Mouse (Mus musculus): Measurements from ENCODE around the gene Gm49325. TPM values are rescaled to one million over a fixed set of nuclear protein-coding genes. Genes with fewer than 3 reads are reported as not detected.

The Gm49325 gene
- 10 to 100 TPM; 18.1 to 27.7 TPM for total RNA-seq (2021)
- long read RNA-seq, experiment 1, partial matches to known transcripts: 0 of 68 reads
- long read RNA-seq, experiment 1, other reads (novel, unspliced or antisense): 68 of 68 reads
- long read RNA-seq, experiment 2, partial matches to known transcripts: 0 of 2 reads
- long read RNA-seq, experiment 2, other reads (novel, unspliced or antisense): 2 of 2 reads

DNA sequence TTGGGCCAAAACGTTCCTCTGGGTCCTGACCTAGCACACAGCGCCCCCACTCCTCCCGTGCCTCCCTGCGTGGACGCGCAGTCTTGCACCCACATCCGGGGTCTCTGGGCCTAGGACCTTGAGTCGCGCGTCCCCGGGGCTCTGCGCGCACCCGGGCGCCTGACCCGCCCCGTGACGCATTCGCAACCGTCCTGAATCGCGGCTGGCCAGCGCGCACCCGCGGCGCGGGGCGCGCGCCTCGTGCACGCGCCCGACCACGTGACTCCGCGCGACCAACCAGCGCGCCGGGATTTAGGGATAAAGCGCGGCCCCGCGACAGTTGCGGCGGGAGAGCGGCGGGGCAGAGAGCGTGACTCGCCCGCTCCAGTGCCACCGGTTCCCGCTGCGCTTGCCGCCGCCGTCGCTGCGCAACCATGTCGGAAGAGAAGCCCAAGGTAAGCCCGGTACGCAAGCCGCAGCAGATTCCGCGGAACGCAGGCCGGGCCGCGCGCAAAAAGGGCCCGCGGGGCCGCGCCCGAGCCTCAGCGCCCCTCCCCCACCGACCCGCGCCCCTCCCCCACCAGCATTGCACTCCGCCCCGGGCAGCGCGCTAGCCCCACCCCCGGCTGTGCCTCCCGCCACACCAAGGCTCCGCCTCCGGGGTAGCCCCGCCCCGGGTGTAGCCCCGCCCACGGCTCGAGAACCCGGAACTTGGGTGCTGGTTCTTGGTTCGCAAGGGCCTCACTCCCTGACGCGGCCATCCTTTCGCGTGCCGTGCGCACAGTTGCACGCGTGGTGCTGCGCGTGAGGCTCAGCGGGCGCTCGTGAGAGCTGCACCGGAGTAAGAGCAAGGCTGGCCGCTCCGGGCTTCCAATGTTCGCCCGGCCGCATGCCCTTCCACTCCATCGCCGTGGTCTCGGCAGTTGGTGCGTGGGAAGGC is at the start of gene Gm49325, which contains the start of gene Sumo3:
TSS of gene Gm49325 (plus strand) at position 290 of the 919 bp plus-strand sequence.
TSS of gene Sumo3 (plus strand) at position 190 of the 919 bp plus-strand sequence.
- DNase-seq (ENCODE audit: low spot score in 2 of 2): peak; percentile 98 to 99

GRCm38 (mm10) chr10:77556631-77557030 is 49.4 kb upstream of the Gm49325 start:
- no peak for DNase-seq (ENCODE audit: low spot score in 2 of 2)

DNA sequence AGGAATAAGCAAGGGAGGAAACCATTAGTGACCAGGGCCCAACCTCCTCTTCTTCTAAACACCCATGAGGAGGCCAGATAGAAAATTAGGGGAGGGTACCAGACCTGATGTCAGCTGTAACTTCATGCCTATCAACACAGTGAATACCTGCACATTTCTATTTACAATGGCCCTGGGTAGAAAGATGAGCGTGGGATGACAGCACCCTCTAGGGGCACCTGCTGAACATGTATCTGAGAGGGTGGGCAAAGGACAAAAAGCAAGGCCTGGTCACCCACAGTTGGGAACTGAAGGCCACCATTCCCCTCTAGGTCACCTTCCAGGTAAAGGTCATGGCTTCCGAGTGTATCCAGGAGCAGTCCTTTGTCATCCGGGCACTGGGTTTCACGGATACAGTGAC is 48.4 kb upstream of the Gm49325 start:
- DNase-seq (ENCODE audit: low spot score in 2 of 2): no peak

GRCm38 (mm10) chr10:77560090-77560489 is 45.9 kb upstream of the Gm49325 start:
- no peak for DNase-seq (ENCODE audit: low spot score in 2 of 2)

GRCm38 (mm10) chr10:77560830-77561229 is 45.2 kb upstream of the Gm49325 start:
- DNase-seq (ENCODE audit: low spot score in 2 of 2): no peak

GRCm38 (mm10) chr10:77561508-77561907 is 44.5 kb upstream of the Gm49325 start:
- no peak for DNase-seq (ENCODE audit: low spot score in 2 of 2)

GRCm38 (mm10) chr10:77565005-77565404 is 41.0 kb upstream of the Gm49325 start:
- DNase-seq (ENCODE audit: low spot score in 2 of 2): no peak

GRCm38 (mm10) chr10:77566651-77567050 is 39.3 kb upstream of the Gm49325 start:
- peak; percentile 67 to 71 for DNase-seq (ENCODE audit: low spot score in 2 of 2)

DNA sequence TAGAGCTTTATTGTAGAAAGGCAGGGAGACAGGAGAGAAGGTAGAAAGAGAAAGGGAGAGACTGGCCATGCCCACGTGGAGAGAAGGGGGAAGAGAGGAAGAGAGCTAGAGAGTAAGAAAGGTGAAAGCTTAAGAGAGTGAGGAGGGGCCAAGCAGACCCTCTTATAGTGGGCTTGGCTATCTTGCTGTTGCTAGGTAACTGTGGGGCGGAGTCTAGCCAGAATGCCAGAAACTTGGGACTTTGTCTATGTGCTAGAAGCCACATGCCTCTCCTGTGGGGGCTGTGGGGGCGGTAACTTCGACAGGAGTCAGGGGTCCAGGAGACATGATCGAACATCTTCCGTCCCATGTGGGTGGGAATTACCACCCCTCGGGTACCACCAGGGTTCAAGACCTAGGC is 36.5 kb upstream of the Gm49325 start:
- DNase-seq (ENCODE audit: low spot score in 2 of 2): no peak

GRCm38 (mm10) chr10:77569973-77570658 is 35.9 kb upstream of the Gm49325 start:
- DNase-seq (ENCODE audit: low spot score in 2 of 2): no peak

- DNase-seq (ENCODE audit: low spot score in 2 of 2): no peak
These were observed 33.8 kb upstream of the Gm49325 start for GRCm38 (mm10) chr10:77572225-77572624.

GRCm38 (mm10) chr10:77573162-77573561 is 32.8 kb upstream of the Gm49325 start:
- DNase-seq (ENCODE audit: low spot score in 2 of 2): no peak

DNA sequence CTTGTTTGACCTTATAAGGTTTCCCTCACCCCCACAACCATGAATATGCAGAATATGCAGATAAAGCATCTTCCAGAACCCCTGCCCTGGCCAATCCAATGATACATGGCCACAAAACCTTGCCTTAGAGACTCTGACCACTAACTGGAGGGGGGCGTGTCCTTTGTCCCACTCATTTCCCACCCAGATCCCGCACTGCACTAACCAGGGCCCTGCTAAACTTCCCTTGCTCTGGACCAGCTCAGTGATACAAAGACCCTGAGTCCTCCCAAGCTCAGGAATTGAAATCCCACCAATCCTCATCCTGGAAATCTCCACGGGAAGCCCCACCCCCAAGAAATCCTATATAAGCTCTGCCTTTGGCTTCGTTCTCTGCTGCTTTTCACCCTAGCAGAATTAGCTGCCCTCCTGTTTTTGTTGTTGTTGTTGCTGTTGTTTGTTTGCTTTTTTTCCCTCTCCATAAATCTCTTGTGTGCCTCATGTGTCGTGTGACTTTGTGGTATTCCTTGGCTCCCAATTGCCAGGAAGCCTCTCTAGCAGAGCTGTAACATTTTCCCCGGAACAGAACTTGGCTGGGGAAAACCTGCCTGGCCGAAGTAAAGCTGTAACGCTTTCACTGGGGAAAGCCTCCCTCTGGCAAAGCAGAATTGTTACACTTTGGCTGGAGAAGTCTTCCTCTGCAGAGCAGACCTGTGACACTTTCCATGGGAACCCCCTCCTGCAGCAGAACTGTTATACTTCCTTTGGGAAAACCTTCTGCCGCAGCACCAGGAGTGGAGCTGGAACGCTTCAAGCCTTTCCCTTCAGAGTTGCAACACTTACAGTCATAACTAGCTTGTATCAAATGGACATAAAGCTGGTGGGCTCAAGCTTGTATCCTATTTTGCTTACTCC is 25.7 kb upstream of the Gm49325 start:
- no peak for DNase-seq (ENCODE audit: low spot score in 2 of 2)

GRCm38 (mm10) chr10:77581023-77581407 is 25.0 kb upstream of the Gm49325 start:
- DNase-seq (ENCODE audit: low spot score in 2 of 2): no peak

GRCm38 (mm10) chr10:77581408-77582284 is 24.4 kb upstream of the Gm49325 start, which contains the start of gene Pttg1ip:
Pttg1ip (plus strand) TSS chr10:77581720.
- DNase-seq (ENCODE audit: low spot score in 2 of 2): peak; percentile 88 to 90

DNA sequence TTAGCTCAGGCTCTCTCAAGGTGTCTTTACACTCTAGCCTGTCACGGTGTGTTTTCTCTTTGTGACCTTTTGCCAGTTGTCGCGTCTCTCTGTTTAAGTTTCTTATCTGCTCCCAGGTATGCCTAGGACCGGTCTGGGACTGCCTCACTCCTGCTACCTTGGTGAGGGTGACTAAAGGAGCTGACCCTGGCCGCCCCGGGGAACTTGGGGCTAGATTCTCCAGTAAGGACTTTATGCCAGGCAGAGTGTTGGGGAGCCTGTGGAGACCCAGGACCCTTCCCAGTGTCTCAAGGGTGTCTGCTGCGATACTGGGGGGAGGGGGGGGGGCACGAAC is 23.7 kb upstream of the Gm49325 start:
- DNase-seq (ENCODE audit: low spot score in 2 of 2): no peak

DNA sequence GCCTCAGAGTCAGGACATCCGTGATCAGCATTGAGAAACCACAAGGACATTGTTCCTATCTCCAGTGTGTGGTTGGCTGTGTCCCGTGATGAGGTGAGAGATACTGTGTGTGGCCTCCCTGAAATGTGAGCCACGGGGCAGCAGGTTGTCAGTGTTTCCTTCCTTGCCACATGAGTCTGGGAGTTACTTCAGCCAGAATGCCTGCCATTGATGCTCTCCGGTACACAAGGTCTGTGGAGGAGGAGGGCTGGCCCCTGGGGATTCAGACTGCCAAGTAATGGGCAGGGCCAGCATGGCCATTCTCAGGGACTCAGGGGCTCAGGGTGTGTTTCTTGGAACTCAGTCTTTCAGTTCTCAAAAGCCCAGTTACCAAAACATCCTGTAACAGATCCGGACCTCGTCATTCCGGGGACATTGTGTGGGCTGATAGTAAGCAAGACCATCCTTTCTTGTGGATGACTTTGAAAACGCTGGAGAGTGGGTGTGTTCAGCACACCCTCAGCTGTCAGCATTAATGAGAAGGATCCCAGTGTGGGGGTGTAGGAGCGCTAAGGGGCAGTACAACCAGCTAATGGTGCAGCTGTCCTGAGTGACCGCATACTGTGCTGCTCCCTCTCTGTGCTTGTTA is 22.1 kb upstream of the Gm49325 start:
- no peak for DNase-seq (ENCODE audit: low spot score in 2 of 2)

- DNase-seq (ENCODE audit: low spot score in 2 of 2): no peak
These were observed 19.4 kb upstream of the Gm49325 start for GRCm38 (mm10) chr10:77586637-77587036.

DNA sequence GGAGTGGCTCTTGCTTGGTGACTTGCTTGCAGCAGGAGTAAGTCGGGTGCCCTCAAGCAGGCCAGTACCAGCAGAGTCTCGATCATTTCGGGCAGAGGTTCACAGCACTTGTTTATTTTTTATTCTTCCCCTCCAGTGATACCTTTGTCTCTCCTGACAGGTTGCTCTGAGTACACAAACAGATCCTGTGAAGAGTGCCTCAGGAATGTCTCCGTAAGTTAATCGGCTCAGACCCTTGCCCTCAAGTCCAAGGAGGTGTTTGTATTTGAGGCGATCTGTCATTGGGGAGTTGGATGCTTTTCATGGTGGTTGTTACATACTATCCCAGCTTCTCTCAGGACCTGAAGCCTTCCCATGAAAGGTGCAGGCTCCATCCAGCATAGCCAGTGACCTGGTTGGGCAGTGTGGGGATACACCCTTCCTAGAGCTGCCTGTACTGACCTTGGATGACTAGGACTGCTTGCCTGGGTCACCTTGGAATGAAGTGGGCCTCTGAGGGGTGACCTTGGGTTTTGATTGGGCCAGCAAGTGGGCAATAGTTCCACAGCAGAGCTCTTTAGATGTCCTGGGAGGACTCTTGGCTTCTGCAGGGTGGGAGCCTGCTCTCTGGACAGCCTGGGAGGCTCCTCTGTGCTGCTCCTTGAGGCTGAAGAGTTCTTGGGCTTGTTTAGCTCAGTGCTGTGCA is 18.8 kb upstream of the Gm49325 start:
- no peak for DNase-seq (ENCODE audit: low spot score in 2 of 2)

Measured in adrenal gland, postnatal 4 days (tissue).